Mouse (Mus musculus) C2C12 (cell line): ENCODE measurements around the gene Fbxo46. TPM values are rescaled to one million over a fixed set of nuclear protein-coding genes. Genes with fewer than 3 reads are reported as not detected.
"Not testable (repeated sequence)": the region's sequence is repeated elsewhere in the genome, so short reads cannot be mapped to it uniquely, and the experiment has no call there.

Experiments used
- H3K27me3 ChIP-seq: one replicate; pipeline ENCODE4 v1.6.1; 2011; ENCODE audit not compliant: control insufficient read depth, insufficient read depth, insufficient read length
- H3K36me3 ChIP-seq: one replicate; pipeline ENCODE4 v1.6.1; 2011; ENCODE audit not compliant: control insufficient read depth, insufficient read depth
- H3K4me3 ChIP-seq: one replicate; pipeline ENCODE4 v1.5.1; 2011; ENCODE audit warnings: mild to moderate bottlenecking, control low read depth; ENCODE audit not compliant: poor library complexity, insufficient read depth, severe bottlenecking
- H3K79me2 ChIP-seq: one replicate; pipeline ENCODE4 v1.6.1; 2011; ENCODE audit not compliant: control insufficient read depth, insufficient read depth
- H3K79me3 ChIP-seq: one replicate; pipeline ENCODE4 v1.6.1; 2011; ENCODE audit warnings: low read depth, control low read depth
- H3ac ChIP-seq: one replicate; pipeline ENCODE3; 2011; ENCODE audit warnings: low read depth; ENCODE audit not compliant: control insufficient read depth, insufficient read length
- CEBPB ChIP-seq: IDR thresholded peaks from one replicate; pipeline ENCODE4 v1.6.1; 2011; ENCODE audit warnings: low read depth, mild to moderate bottlenecking, control low read depth, moderate library complexity
- CTCF ChIP-seq: IDR thresholded peaks from one replicate; pipeline ENCODE4 v1.5.1; 2011; ENCODE audit not compliant: control insufficient read depth, insufficient read depth, insufficient read length
- FOSL1 ChIP-seq: IDR thresholded peaks from one replicate; pipeline ENCODE4 v1.8.0; 2011; ENCODE audit warnings: mild to moderate bottlenecking, low read length; ENCODE audit not compliant: poor library complexity, insufficient read depth, severe bottlenecking
- MAX ChIP-seq: IDR thresholded peaks from one replicate; pipeline ENCODE4 v1.6.1; 2011; ENCODE audit warnings: mild to moderate bottlenecking, control low read depth
- MYOD1 ChIP-seq: IDR thresholded peaks from one replicate; pipeline ENCODE4 v1.6.1; 2011; ENCODE audit warnings: low read depth; ENCODE audit not compliant: control insufficient read depth, insufficient read length
- MYOG ChIP-seq: IDR thresholded peaks from one replicate; pipeline ENCODE4 v1.6.1; 2011; ENCODE audit not compliant: control insufficient read depth, insufficient read length; ENCODE audit errors: extremely low read depth
- USF1 ChIP-seq: IDR thresholded peaks from one replicate; pipeline ENCODE4 v1.6.1; 2011; ENCODE audit warnings: low read depth, mild to moderate bottlenecking, control low read depth, moderate library complexity
- polyA plus RNA-seq: library from polyadenylated mRNA; unstranded; fragments of >200 nt; fragmentation: generic; extraction: Trizol; gene quantifications from one replicate; pipeline ENCODE4 v1.2.1, GENCODE M21; 2012; ENCODE audit warnings: missing spikeins

Gene Fbxo46
- polyA plus RNA-seq, 1 experiment: 7.4 TPM

DNA sequence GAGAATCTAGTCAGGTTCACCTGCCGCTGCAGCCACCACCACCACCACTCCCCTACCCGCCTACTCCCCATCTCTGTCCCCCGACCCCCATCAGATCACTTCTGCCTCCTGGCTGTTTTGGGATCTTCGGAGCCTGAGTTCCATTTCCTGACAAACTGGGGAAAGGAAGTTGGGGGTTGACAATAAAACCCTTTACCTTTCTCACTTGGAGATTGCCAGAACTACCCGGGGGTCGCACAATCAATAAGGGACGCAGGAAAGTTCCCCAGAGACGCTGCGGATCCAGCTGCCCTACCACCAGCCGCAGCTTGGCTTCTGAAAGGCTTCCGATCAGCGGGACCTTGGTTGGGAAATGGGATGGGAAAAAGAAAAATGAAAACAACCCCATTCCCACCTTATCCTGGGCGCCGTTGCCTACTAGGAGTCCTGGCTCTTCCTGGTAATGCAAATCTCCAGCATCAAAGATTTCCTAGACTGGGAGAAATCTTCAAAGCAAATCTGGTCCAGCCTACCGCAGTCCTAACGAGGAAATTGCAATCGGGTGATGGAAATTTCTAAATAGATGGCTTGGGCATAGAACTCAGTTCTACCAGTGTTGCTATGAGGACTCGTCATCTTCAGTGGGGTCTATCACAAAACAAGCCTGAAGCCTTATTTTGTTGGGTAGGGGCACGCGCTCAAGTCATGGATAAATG lies 28.7 kb downstream of the Fbxo46 start:
- Histone ChIP-seq H3K27me3 (no peaks in the 10 kb centered on the region), H3K79me2 (peaks cover 39% of the 10 kb centered on the region), H3ac (peak overlapping the region; percentile 81), H3K79me3 (peaks cover 17% of the 10 kb centered on the region), H3K4me3 (peak overlapping the region; percentile 44), H3K36me3 (peaks cover 10% of the 10 kb centered on the region)
- TF ChIP-seq USF1: no peak
- TF ChIP-seq FOSL1: no peak
- no peak for TF ChIP-seq CEBPB
- TF ChIP-seq MYOG: no peak

DNA sequence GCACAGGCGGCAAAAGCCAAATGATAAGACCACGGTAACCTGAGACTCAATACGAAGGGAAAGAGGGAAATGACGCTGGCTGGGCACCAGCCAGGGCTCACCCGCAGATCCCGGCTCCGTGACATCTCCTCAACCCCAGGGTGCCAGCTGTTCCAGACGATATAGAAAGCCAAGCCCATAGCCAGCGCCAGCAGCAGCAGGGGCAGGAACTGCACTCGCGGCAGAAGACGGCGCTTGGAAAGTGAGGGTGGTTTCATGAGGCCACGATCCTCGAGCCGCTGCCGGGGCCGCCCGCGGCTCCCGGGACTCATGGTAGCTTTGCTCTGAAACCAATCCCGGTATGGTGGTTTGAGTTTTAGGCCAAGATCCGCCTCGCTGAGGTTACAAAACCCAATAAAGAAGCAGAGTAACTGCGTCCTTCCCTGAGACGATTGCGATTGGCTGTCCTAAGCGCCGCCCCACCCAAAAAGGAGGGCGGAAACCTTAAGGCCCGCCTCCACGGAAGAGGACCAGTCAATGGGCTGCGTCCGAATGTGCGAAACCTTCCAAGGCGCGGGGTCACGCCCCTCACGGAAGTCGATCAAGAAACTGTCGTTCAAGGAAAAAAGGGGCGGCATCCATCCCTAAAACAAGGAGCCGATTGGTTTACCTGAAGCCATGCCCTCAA lies 29.3 kb downstream of the Fbxo46 start, which contains the start of gene Qpctl:
Qpctl (minus strand) TSS at position 417 of the 667 bp plus-strand sequence.
- peak within 1 kb of the TSS; percentile 93 for H3ac ChIP-seq
- peak within 1 kb of the TSS; percentile 75 for H3K4me3 ChIP-seq
- H3K79me2 ChIP-seq: peaks cover 39% of the 10 kb centered on the region
- peaks cover 17% of the 10 kb centered on the region for H3K79me3 ChIP-seq
- H3K27me3 ChIP-seq: no peaks in the 10 kb centered on the region
- H3K36me3 ChIP-seq: peaks cover 10% of the 10 kb centered on the region
- TF ChIP-seq MYOD1: peak; percentile 14
- TF ChIP-seq MAX: no peak
- TF ChIP-seq USF1: no peak
- TF ChIP-seq CTCF: no peak
- TF ChIP-seq CEBPB: no peak
- TF ChIP-seq FOSL1: no peak
- no peak for TF ChIP-seq MYOG

DNA sequence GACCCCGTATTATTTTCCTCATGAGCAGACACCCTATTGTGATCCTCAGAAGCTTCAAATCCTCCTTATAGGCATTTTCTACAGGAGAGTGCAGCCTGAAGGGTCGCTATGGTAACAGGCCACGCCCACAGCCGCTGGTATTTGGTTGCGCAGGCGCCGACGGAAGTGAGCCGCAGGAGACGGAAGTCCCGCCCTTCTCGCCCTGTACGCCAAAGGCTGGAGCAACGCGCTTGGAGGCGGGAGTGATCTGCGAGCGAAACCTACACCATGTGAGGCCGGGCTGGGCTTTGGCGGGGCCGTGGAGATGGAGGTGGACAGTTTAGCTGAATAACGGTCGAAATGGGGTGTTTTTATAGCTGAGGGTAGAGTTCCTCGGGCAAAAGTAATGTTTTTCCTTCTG lies 30.0 kb downstream of the Fbxo46 start, which contains the start of gene Snrpd2:
Snrpd2 (plus strand) TSS at position 97 of the 400 bp plus-strand sequence.
- Histone ChIP-seq H3K36me3 (peaks cover 16% of the 10 kb centered on the region), H3K79me2 (peaks cover 39% of the 10 kb centered on the region), H3K79me3 (peaks cover 17% of the 10 kb centered on the region), H3K27me3 (no peaks in the 10 kb centered on the region), H3K4me3 (peak within 1 kb of the TSS; percentile 75), H3ac (peak within 1 kb of the TSS; percentile 93)
- TF ChIP-seq FOSL1: no peak
- no peak for TF ChIP-seq MYOG
- TF ChIP-seq MAX: peak; percentile 48
- no peak for TF ChIP-seq USF1

DNA sequence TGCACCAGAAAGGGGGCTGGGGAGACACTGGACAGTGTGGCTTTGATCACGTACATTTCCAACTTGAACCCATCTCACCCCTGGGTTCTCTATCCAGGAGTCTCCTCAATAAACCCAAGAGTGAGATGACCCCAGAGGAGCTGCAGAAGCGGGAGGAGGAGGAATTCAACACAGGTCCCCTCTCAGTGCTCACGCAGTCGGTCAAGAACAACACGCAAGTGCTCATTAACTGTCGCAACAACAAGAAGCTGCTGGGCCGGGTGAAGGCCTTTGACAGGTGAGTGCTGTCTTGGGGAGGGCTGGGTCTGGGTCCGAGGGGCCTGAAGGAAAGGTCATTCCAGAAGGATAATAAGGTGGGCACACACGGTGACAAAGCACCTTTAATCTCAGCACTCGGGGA lies 31.5 kb downstream of the Fbxo46 start:
- H3K27me3 ChIP-seq, H3ac ChIP-seq, H3K4me3 ChIP-seq: not testable (repeated sequence)
- peaks cover 39% of the 10 kb centered on the region for H3K79me2 ChIP-seq
- peaks cover 17% of the 10 kb centered on the region for H3K79me3 ChIP-seq
- H3K36me3 ChIP-seq: peaks cover 16% of the 10 kb centered on the region

DNA sequence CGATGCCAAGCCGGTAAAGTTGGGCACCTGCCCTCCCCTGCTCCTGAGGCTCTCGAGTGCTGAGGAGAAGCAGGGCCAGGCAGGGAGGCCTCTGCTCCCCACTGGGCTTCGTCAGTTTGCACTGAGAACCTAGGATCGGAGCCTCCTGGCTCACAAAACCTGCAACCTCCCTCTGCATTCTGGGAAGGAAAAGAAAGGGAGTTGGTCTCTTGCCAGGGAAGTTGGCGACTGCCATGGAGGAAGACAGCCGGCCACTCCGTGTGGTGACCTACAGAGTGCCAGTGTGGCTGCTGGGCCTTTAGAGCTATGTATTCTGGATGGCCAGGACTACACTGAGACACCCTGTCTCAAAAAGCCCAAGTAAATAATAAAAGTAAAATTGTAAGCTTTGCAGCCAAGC lies 35.1 kb downstream of the Fbxo46 start:
- Histone ChIP-seq H3ac (no peak overlapping the region), H3K79me3 (peaks cover 16% of the 10 kb centered on the region), H3K27me3 (no peaks in the 10 kb centered on the region), H3K79me2 (peaks cover 25% of the 10 kb centered on the region), H3K36me3 (peaks cover 16% of the 10 kb centered on the region), H3K4me3 (no peak overlapping the region)
- no peak for TF ChIP-seq MYOD1
- no peak for TF ChIP-seq MYOG
- no peak for TF ChIP-seq FOSL1
- TF ChIP-seq MAX: no peak
- TF ChIP-seq CTCF: no peak
- TF ChIP-seq USF1: no peak
- TF ChIP-seq CEBPB: no peak
